Mouse (Mus musculus): ENCODE results near the gene Pitpnb.

The Pitpnb gene

DNA sequence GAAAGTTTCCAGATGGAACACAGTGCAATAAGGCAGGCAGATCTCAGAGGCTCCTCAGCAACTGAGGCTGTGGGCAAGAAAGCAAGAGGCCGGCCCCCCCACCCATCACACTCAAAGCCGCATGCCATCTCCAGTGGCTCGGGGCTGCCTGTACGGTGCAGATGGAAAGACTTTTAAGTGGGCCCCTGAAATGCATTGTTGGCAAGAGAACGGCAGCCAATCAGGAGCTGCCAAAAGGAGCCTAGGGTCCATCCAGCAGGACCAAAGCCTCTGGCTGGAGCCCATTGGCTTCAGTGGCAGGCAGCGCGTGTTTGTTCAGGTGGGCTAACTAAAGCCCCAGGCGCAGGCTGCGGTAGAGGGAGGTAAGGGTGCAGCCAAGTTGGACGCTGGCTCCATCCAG is 65.2 kb downstream of the Pitpnb start:
- CTCF ChIA-PET: no interaction called here

DNA sequence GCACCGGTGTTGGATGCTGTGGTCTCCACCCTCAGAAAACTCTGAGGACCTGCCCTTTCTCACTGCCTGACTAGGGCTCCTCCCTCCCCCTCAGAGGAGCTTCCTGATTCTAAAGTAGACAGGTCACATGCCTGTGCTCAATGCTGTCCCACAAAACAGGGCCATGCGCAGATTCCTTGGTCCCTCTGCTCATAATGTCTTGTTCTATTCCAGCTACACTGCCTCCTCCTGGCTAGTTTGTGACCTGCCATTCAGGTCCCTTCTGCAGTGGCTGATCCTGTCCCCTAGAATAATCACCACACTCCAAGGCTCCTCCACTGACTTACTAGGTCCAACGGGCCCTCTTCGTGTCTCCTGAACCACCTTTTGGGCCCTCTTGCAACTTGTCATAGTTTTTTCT is 65.6 kb downstream of the Pitpnb start:
- CTCF ChIA-PET: no interaction called here

DNA sequence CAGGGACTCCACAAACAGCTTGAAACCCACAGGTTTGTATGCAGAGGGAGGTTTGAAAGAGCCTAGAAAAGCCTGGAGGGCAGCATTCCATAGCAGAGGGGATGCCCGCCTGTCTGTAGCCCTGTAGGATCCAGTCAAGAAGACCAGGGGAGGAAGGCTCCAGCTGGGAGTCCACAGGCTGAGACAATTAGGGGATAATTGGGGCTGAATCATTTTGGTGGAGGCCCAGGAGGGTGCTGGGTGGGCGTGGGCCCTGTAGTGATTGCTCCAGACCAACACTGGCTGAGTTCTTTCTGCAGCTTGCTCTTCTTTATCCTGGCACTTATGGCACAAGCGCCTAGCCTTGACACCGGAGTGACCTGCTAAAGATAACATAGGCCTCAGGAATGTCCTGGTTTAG is 67.9 kb downstream of the Pitpnb start:
- CTCF ChIA-PET: no interaction called here

DNA sequence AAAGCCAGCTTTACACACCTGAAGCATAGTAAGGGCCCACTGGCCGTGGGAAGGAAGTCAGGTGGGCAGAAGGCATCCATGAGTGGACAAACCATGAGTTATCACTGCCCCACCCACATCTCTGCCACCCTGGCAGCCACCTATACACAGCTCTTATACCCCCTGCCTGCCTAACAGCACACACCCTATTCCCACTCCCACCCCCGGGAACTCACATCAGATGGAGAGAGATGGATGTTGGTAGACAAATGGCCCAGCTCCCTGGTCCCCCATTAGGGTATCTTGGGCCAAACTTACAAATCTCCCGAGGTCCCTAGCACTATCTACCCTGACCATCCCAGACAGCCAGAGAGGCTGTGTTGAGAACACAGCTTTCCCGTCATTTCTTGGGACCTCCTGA is 68.7 kb downstream of the Pitpnb start:
- CTCF ChIA-PET: no interaction called here

DNA sequence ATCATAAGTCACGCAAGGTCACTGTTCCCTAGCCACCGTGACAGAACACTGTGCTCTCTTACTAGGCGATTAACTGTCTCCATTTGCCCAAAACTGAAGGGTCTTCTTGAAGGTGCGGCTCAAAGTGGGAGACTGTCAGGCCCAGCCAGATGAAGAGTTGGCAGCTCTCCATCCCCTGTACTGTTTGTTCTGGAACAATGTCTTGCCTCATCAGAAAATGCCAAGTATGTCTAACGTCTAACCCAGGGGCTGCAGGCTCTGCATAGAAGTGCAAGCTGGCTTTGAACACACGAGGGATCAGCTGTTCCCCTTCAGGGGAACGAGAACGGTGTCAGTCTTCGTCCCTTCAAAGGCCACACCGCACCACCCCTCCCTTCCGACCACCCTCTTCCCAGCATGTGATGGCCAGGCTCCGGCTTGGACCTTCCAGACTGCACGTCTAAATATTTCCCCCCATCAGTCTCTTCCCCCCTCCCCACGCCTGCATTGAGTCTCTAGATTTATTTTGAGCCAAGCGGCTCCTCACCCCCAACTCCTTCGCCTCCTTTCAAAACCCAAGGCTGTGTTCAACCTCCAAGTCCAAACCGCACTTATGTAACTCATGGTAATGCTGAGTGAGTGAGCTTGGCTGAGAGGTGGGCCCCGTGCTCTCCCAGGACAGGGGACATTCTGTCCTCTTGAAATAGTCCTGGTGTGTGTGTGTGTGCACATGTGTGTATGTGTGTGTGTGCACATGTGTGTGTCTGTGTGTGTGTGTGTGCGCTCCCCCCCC is 71.5 kb downstream of the Pitpnb start:
- CTCF ChIA-PET: no interaction called here

DNA sequence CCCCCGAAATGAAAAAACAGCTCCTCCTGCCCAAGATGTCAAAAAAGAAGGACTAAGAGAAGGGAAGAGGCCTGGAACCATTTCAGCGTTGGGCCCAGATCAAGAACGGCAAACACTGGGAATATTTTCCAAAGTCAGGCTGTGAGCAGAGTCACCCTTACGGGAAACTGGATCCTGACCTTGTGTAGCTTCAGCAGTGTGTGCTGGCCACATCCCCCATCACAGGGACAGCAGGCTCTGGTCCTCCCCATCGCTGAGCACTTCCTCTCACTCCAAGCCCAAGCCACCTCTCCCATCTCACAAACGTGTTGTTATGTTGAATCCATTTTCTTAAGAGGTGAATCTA is 72.1 kb downstream of the Pitpnb start:
- CTCF ChIA-PET: no interaction called here

DNA sequence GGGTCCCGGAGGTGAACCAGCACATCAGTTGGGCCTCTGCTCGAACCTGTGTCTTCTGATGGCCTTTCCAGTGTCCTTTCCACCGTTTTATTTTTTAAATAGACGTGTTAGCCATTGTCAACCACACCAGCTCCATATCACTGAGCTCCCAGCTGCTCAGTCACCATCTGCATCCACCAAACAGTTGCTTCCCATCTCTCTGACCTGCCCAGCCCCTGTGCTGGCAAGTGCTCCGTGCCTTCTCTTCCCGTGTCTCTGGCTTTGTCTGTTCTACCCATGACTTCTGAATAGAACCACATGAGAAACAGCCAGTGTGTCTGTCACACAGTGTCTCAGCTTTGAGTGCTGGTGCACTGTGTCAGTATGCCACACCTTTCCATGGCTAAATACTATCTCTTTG is 74.2 kb downstream of the Pitpnb start:
- CTCF ChIA-PET: no interaction called here

DNA sequence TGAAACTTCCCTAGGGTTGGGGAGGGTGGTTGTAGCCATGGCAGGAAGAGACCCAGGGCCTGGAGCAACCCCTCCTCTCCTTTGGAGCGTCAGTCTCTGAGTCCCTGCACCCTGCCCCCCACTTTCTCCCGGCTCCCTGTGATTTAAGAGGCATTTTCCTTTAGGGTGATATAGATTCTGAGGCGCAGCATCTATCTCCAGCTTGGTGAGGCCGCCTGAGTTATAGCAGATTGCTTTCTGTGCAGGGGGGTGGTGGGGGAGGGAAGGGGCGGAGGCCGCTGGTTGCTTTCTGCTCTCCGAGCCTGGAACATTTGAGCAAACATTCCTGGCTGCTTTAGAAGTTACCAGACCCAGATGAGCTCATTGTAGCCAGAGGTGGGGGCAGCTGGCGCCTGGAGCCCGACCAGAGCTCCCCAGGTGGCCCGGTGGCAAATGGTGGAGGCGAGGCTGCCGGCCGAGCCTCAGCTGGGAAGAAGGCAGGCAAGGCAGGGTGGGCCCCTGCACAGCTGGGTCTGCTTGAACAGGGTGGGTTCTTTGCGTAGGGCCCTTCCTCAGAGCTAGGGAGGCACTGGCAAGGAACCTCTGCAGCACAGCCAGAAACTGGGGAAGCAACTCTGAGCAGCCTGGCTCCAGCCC is 78.0 kb downstream of the Pitpnb start:
- CTCF ChIA-PET: no interaction called here

DNA sequence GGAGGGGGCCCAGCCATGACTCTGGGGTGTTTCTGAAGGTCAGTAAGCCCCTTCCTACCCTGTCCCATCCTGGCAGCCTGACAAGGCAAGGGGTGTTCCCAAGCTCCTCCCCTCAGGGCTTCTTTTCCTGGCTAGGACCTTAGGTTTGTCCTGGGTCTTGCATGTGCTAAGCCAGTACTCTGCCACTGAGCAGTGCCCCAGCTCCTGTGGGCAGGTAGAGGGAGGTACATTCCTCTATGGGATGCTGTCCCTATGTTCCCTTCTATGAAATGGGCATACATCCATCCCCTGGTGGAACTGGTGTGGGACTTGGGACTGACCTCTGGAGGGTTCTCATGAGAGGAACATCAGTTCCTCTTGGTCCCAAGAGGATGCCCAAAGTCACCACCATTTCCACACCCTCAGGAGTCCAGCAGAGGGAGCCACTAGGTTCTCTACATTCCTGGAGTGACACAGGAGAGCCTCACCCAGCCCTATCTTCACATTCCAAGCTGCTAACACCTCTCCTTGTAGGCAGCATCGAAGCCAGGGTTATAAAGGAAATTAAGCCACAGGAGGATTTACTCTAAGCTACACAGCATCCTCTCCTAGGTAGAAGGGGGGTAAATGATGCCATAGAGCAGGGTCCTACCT is 79.0 kb downstream of the Pitpnb start:
- CTCF ChIA-PET: interaction anchor here (0.6 kb wide), 1 partner anchor 748 kb away, joined by 10 read pairs; no protein-coding TSS in a partner anchor

DNA sequence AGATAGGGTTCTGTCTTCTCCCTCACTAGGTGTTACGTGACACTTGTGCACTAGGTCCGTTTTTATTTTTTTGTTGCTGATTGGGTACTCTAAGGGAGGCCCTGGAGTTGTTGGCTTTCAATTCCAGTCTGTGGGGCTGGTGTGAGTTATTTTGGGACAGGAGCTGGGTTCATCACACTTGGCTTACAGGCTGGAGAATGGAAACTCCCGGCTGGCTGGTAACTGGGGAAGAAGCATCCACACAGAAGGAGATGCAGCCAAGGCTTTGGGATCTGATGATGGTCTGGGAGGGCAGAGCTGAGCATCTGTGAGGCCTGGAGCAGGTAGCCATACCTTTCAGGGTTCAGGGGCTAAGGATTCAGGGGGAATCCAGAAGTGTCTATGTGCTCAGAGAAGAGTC is 80.1 kb downstream of the Pitpnb start:
- CTCF ChIA-PET: no interaction called here

DNA sequence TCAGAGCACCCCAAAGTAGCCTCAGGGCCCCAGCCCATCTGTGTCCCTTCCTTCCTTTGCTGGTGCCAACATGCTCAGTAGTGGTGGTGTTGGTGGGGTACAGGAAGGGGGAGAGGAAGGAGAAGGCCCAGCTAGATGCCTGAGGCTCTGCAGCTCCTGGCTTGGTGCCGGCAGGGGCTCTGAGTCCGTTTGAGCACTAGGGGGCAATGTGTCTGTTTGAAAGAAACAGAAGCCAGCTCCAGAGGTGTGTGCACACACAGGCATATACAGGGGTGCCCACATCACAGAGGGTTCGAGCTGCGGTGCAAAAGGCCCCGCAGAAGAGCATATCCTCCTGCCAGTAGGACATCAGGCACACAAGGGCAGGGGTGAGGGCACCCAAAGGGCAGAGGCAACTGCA is 83.6 kb downstream of the Pitpnb start:
- CTCF ChIA-PET: no interaction called here

DNA sequence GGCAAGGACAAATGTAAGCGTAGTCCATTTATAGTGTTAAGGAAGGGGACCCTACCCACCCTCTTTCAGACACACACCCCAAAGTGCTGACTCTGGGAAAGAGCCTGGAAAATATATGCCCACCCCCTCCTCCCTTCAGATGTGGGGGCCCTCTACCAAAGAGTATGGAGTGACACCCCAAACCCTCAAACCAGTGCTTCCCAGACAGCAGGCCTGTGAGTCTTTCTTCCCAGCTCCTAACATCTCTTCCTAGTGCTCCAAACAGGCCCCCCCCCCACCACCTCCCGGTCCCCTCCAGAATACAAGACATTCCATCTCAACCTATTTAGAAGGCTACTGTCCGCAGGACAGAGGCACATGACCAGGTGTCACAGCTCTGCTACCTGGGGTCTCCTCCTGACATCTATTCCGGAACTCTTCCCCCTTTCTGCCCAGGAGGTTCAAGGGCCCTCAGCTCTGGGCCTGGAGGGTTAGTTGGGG is 84.2 kb downstream of the Pitpnb start:
- CTCF ChIA-PET: no interaction called here

DNA sequence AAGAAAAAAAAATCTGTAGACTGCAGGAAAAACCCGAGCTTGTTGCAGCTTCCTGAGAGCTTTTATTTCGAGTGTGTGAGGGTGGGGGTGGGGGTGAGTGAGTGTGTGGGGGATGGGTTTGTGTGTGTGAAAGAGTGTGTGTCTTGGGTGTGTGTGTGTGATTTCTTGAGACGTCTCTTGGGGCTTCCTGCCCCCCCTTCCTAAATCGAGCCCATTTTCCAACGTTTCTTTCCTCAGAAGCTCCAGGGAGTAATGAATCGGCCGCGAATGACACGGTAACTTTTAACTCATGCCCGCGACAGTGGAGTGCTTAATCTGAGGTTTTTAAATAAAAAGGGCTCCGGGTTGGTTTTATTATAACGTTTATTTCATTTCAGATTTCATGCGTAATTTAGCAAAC is 85.0 kb downstream of the Pitpnb start:
- CTCF ChIA-PET: no interaction called here

DNA sequence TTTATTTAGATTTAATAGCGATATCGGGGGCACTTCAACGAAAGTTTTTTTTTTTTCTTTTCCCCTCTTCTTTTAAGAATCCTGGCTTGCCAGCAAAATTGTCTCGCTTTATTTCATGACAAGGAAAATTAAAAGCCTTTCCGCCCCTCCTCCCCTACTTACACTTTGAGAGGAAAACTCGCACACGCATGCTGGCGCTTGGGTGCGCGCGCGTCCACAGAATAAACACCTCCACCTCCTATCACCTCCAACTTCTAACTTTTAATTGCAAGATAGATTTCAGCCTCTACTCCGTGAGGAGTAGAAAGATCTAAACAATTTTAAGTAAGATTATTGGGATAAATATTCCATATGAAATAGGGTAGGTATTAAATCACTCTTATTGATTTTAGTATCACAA is 85.5 kb downstream of the Pitpnb start:
- CTCF ChIA-PET: no interaction called here

DNA sequence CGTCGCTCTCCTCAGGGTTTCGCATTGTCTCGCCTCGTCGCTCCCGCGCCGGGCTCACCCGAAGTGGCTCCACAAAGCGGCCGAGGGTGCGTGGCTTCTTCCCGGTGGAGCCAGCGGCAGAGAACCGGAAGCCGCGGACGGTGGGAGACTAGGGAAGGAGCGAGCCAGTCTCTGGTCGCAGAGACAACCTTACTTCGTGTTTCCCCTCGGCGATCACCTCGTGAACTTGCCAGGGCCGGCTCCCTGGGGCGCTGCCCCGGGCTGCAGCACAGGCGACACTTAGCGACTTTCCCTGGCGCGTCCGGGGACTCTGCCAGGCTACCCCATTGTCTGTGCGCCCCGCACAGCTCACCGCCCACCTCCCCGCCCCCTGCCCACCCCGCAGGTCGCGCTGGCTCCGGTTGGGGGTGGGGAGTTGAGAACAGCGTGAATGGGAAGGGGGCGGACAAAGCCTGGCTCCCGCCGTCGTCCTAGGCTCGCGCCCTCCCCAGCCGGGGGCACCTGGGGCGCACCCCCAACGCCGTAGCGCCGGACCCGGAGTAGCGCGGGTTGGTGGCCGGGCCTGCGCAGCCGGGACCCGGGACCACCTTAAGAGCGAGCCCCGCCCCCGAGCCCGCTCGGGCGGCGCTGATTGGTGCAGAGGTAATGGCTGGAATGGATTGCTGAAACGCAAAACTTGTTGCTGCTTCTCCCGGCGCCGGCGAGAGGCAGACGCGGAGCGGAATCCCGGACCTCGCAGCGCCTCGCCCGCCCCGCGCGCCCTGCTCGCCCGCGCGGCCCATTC is 86.2 kb downstream of the Pitpnb start, which contains the start of gene Mn1:
Gene Mn1, plus strand, starts transcription at position 772 of the 784 bp plus-strand sequence.
- CTCF ChIA-PET: no interaction called here

DNA sequence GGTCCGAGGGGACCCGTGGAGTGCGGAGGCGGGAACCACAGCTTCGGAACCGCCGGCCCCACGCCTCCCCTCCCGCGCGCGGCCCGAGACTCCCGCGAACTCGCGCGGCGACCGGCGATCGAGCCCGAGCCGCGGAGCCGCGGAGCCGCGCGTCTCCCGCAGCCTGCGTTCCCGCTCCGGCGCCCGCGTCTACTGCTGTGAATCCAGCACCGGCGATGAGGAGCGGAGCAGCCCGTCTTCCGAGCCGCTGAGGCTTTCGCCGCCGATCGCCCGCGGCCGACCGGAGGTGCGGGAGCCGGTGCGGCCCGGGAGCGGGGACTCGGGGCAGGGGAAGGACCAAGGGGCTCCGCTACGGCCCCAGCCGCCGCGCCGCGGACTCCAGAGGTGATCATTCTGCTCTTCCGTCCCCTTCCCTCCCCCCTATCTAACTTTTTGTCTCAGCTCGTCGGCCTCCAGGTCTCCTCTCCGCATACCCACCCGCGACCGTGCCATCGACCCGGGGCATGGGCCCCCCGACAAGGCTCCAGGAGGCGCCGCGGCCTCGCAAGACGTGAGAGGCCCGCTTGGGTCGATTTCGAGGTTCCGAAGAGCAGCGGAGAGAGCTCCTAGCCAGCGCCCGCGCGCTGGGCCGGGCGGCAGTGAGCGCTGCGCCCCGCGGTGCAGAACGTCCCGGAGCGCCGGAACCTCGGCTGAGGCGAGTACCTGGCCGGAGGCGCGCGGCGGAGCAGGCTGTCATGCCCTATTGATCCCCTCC is 87.0 kb downstream of the Pitpnb start:
- CTCF ChIA-PET: interaction anchor here (0.6 kb wide), 1 partner anchor 21 kb away, joined by 5 read pairs; no protein-coding TSS in a partner anchor

DNA sequence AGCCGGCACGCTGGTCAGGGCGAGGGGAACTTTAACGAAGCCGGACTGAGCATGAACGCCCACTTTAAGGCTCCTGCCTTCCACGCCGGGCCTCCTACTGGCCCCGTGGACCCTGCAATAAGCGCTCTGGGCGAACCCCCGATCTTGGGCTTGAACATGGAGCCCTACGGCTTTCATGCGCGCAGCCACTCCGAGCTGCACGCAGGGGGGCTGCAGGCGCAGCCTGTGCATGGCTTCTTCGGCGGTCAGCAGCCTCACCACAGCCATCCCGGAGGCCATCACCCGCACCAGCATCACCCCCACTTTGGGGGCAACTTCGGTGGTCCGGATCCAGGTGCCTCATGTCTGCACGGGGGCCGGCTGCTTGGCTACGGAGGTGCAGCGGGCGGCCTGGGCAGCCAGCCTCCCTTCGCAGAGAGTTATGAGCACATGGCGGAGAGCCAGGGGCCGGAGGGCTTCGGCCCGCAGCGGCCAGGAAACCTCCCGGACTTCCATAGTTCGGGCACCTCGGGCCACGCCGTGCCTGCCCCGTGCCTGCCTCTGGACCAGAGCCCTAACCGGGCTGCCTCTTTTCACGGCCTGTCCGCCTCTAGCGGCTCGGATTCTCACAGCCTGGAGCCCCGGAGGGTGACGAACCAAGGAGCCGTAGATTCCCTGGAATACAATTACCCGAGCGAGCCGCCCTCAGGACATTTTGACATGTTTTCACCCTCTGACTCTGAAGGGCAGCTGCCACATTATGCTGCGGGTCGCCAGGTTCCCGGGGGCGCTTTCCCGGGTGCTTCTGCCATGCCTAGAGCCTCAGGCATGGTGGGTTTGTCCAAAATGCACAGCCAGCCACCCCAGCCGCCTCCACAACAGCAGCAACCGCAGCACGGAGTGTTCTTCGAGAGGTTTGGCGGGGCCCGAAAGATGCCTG is 87.9 kb downstream of the Pitpnb start:
- CTCF ChIA-PET: interaction anchor here (0.6 kb wide), 1 partner anchor 20 kb away, joined by 5 read pairs; no protein-coding TSS in a partner anchor

DNA sequence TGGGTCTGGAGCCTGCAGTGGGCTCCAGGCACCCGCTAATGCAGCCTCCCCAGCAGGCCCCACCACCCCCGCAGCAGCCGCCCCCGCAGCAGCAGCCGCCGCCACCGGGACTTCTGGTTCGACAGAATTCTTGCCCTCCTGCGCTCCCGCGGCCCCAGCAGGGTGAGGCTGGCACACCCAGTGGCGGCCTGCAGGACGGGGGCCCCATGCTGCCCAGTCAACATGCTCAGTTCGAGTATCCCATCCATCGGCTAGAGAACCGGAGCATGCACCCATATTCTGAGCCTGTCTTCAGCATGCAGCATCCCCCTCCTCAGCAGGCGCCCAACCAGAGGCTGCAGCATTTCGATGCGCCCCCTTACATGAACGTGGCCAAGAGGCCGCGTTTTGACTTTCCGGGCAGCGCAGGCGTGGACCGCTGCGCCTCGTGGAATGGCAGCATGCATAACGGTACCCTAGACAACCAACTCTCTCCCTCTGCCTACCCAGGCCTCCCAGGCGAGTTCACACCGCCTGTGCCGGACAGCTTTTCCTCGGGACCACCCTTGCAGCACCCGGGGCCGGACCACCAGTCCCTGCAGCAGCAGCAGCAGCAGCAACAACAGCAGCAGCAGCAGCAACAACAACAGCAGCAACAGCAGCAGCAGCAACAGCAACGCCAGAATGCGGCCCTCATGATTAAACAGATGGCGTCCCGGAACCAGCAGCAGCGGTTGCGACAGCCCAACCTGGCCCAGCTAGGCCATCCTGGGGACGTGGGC is 88.7 kb downstream of the Pitpnb start:
- CTCF ChIA-PET: no interaction called here

DNA sequence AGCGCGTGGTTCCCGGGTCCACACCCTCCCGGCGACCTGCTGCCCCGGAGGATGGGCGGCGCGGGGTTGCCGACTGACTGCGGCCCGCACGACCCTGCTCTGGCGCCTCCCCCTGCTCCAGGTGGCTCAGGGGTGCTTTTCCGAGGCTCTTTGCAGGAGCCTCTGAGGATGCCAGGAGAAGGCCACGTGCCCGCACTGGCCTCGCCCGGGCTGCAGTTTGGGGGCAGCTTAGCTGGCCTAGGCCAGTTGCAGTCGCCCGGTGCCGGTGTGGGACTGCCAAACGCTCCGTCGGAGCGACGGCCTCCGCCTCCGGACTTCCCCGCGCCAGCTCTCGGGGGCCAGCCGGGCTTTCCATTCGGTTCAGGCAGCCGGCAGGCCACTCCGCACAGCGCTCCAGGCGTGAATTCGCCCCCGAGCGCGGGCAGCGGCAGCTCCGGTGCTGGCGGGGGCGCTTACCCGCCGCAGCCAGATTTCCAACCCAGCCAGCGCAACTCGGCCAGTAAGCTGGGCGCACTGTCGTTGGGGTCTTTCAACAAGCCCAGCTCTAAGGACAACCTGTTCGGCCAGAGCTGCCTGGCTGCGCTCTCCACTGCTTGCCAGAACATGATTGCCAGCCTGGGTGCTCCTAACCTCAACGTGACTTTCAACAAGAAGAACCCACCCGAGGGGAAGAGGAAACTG is 89.6 kb downstream of the Pitpnb start:
- CTCF ChIA-PET: no interaction called here
